Mouse (Mus musculus) heart, postnatal 36 days (tissue): ENCODE results near the gene Zscan4e. TPM values are rescaled to one million over a fixed set of nuclear protein-coding genes. Genes with fewer than 3 reads are reported as not detected.
"Not testable (repeated sequence)": the region's sequence is repeated elsewhere in the genome, so short reads cannot be mapped to it uniquely, and the experiment has no call there.

ENCODE experiments used
- DNase-seq, 2 experiments: peaks; one replicate each; pipeline ENCODE4 v3.0.0; 2021 to 2022
- intact Hi-C: fragments of 180-260 bp; cut with DNase I; formaldehyde crosslinking; loops from one replicate; pipeline ENCODE4 v1.15.1; 2025
- microRNA-seq, 2 experiments: library from miRNA; unstranded; fragments of <30 nt; microRNA quantifications; one replicate each; pipeline ENCODE4 v1.2.0; 2021; ENCODE audit warnings: borderline number of aligned reads in 2 of 2
- total RNA-seq, 2 experiments: library from RNA; stranded (reverse); gene quantifications; 2 replicates each; pipeline ENCODE4 v1.2.3; 2021

The Zscan4e gene
- not detected for total RNA-seq

DNA sequence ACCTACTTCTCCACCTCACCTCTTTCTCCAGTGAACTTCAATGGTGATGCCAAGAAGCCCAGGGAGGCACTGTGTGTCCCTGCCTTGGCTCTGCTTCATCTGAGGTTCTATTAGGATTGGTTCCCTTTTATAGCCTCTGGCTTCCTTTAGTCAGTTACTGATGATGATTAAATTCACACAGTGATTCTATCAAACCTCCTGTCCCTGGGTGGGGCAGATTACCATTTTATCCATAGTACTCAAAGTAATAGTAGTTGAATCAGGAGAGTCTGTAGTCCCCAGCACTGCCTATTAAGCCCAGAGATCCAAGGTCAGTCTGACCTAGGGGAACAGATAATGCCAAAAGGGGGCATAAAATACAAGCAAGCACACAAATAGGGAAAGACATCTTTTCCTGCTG lies at the start of gene Zscan4e:
TSS of gene Zscan4e (minus strand) at position 101 of the 400 bp plus-strand sequence.
- DNase-seq, intact Hi-C loops: not testable (repeated sequence)

Small RNAs within 50 kb of the gene (microRNA-seq; reads per million reads assigned to microRNA genes)
- gene Gm23087 (0 reads per million in 2 experiments), gene Gm26248 (0 reads per million in 2 experiments)

Other genes starting within 250 kb of the Zscan4e start
- not detected for gene Zscan4-ps1, start 241.0 kb downstream of the Zscan4e start, total RNA-seq
- not detected for gene Zscan4d, start 144.5 kb downstream of the Zscan4e start, total RNA-seq
- not detected for gene Zscan4f, start 87.2 kb upstream of the Zscan4e start, total RNA-seq
- not detected for gene Zscan4-ps2, start 203.6 kb upstream of the Zscan4e start, total RNA-seq